Comparison of ENCODE assay signal across 23 mouse cellular contexts in genomic region chr10:120775361-120775760, GRCm38 (mm10).
DNase-seq lines count a peak whose midpoint lies in the region; ATAC-seq and TF ChIP-seq lines count a peak whose summit lies in the region.
"Had no signal": no experiment of that assay in that cellular context is flagged by ENCODE, and none has a peak within 500 bp of the region (broad histone marks: within the 10 kb centered on the region; RNA-seq: fewer than 3 reads in every experiment).

No protein-coding gene starts in this region.

- TF ChIP-seq CTCF in G1E (IDR thresholded peaks at IDR 0.05; ENCODE audit: low read depth, low read length), result no peak

- no peak overlapping the region for H3K4me2 ChIP-seq in heart, embryonic 12.5 days
- H3K4me2 ChIP-seq in forebrain, embryonic 12.5 days, result no peak overlapping the region
- H3K4me2 ChIP-seq: hindbrain, embryonic 12.5 days; midbrain, embryonic 15.5 days; stomach, embryonic 15.5 days had no signal

- WGBS in heart, embryonic 12.5 days, result 38% methylated on average over 4 of the region's 4 CpGs
- 87% methylated on average over 4 of the region's 4 CpGs for WGBS in forebrain, embryonic 12.5 days

- H3K4me3 ChIP-seq in heart, embryonic 12.5 days, result no peak overlapping the region
- no peak overlapping the region for H3K4me3 ChIP-seq in G1E (ENCODE audit: low read depth, low read length)
- no peak overlapping the region for H3K4me3 ChIP-seq in forebrain, embryonic 12.5 days (replicated peaks)
- H3K4me3 ChIP-seq: forebrain, embryonic 10.5 days; gastrocnemius, adult 2 months; hindbrain, embryonic 12.5 days; left cerebral cortex, adult 2 months; midbrain, embryonic 15.5 days; stomach, embryonic 15.5 days had no signal

- no peaks in the 10 kb centered on the region; the same call in 1 of the 2 replicates for H3K4me1 ChIP-seq in heart, embryonic 12.5 days (replicated peaks)
- H3K4me1 ChIP-seq in G1E (ENCODE audit: insufficient read depth, low read depth, low read length), result no peaks in the 10 kb centered on the region; the same call in none of the 2 replicates
- H3K4me1 ChIP-seq in forebrain, embryonic 12.5 days, result no peaks in the 10 kb centered on the region
- H3K4me1 ChIP-seq: forebrain, embryonic 10.5 days; hindbrain, embryonic 12.5 days; midbrain, embryonic 15.5 days; stomach, embryonic 15.5 days had no signal

- H3K9ac ChIP-seq in heart, embryonic 12.5 days, result no peak overlapping the region
- H3K9ac ChIP-seq in forebrain, embryonic 12.5 days, result no peak overlapping the region
- H3K9ac ChIP-seq: hindbrain, embryonic 12.5 days; midbrain, embryonic 15.5 days; stomach, embryonic 15.5 days had no signal

- DNase-seq in heart, postnatal 14 days, result no peak
- DNase-seq in G1E (ENCODE audit: low spot score), result no peak
- no peak for DNase-seq in adrenal gland, postnatal 36 days
- DNase-seq: adrenal gland, adult 2 months; cerebellum, adult 18-20 months; cerebellum, postnatal 36 days; gastrocnemius, adult 2 months; kidney, adult 18-20 months; kidney, postnatal 14 days; left cerebral cortex, postnatal 4 days; thymus, adult 2 months had no signal

- no peaks in the 10 kb centered on the region for H3K27me3 ChIP-seq in heart, embryonic 12.5 days (replicated peaks)
- H3K27me3 ChIP-seq in G1E (ENCODE audit: insufficient read depth, low read length), result no peaks in the 10 kb centered on the region
- H3K27me3 ChIP-seq in forebrain, embryonic 12.5 days, result no peaks in the 10 kb centered on the region
- H3K27me3 ChIP-seq: CH12.LX; hindbrain, embryonic 12.5 days; midbrain, embryonic 15.5 days; stomach, embryonic 15.5 days had no signal

- intact Hi-C loops in heart, postnatal 14 days (cut with DNase I), result no loop called here

- no peak overlapping the region for H3K27ac ChIP-seq in heart, embryonic 12.5 days (ENCODE audit: poor library complexity, severe bottlenecking)
- H3K27ac ChIP-seq in forebrain, embryonic 12.5 days, result no peak overlapping the region
- H3K27ac ChIP-seq: forebrain, embryonic 10.5 days; gastrocnemius, adult 2 months; hindbrain, embryonic 12.5 days; left cerebral cortex, adult 2 months; macrophage; midbrain, embryonic 15.5 days; stomach, embryonic 15.5 days had no signal

- peaks cover 9% of the 10 kb centered on the region for H3K9me3 ChIP-seq in heart, embryonic 12.5 days (replicated peaks)
- H3K9me3 ChIP-seq in G1E (replicated peaks), result peaks cover 32% of the 10 kb centered on the region
- H3K9me3 ChIP-seq in forebrain, embryonic 12.5 days, result peaks cover 6% of the 10 kb centered on the region
- H3K9me3 ChIP-seq: midbrain, embryonic 15.5 days; stomach, embryonic 15.5 days had no signal

- peaks cover 30% of the 10 kb centered on the region for H3K36me3 ChIP-seq in heart, embryonic 12.5 days
- no peaks in the 10 kb centered on the region for H3K36me3 ChIP-seq in G1E (replicated peaks)
- no peaks in the 10 kb centered on the region for H3K36me3 ChIP-seq in forebrain, embryonic 12.5 days (replicated peaks)
- H3K36me3 ChIP-seq: hindbrain, embryonic 12.5 days; midbrain, embryonic 15.5 days; stomach, embryonic 15.5 days had no signal

- ATAC-seq in heart, embryonic 12.5 days (ENCODE audit: insufficient number of reproducible peaks, low FRiP score), result peak; percentile 55; the same call in 1 of the 2 replicates
- peak; percentile 91 for ATAC-seq in G1E (ENCODE audit: extremely low read depth, insufficient number of reproducible peaks, low FRiP score, poor library complexity, severe bottlenecking)
- ATAC-seq in common myeloid progenitor, adult 5-6 weeks (replicated peaks; ENCODE audit: low read depth, poor library complexity, severe bottlenecking), result peak; percentile 96
- peak; percentile 98 for ATAC-seq in megakaryocyte, adult 5-6 weeks (ENCODE audit: poor library complexity, severe bottlenecking)
- no peak for ATAC-seq in forebrain, embryonic 12.5 days (ENCODE audit: low FRiP score)
- no peak for ATAC-seq in cerebellum, adult (ENCODE audit: insufficient number of reproducible peaks, low FRiP score, low TSS enrichment)
- ATAC-seq: midbrain, embryonic 15.5 days had no signal

Comparison
In these comparisons a context has a peak if more than half of its experiments do, and no peak if none do; other contexts are left out.
1. ATAC-seq: peak in heart, embryonic 12.5 days (single experiment), G1E (single experiment), common myeloid progenitor, adult 5-6 weeks (single experiment) and megakaryocyte, adult 5-6 weeks (single experiment); none in forebrain, embryonic 12.5 days (single experiment) and cerebellum, adult (single experiment).